Mouse (Mus musculus) ZHBTc4 (cell line): ENCODE results near the gene Synpo2.

Source experiments
- DNase-seq: peaks from one replicate; pipeline ENCODE4 v3.0.0-alpha.2; 2011; ENCODE audit warnings: low read depth, low spot score

The Synpo2 gene

GRCm38 (mm10) chr3:123166450-123166849 is 69.5 kb downstream of the Synpo2 start:
- DNase-seq: no peak

DNA sequence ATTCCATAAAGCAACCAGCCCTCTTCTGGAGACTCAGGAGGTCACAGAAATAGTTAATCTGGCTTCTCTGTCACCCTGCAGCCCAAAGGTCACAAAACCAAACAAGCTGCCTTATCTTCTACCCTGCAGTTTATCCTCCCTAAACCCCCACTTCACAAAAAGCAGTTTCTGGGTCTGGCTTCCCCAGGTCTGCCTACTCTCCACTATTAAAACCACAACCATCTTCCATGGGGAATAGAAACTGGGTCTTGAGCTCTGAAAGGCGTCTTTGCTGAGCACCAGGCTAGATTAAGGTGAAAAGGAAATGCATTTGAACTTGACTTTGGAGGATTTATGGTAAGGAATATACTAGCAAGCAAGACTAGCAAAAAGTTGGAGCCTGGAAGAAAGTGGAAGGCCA is 71.8 kb downstream of the Synpo2 start:
- no peak for DNase-seq

DNA sequence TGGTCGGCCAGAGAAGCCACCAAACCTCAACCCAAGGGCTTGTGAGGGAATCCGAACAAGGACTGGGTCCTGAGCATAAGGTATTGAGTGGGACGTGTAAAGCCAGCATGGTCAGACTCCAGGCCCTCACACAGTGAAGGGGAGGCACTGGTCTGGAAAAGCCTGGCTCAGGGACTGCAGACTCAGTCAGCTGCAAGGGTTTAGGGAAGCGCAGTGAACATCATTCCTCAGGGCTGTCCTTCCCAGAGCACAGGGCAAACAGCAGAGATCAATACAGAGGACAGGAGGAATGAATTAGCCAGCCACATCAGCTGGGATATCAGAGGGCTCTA is 72.8 kb downstream of the Synpo2 start:
- no peak for DNase-seq

- no peak for DNase-seq
Measured at GRCm38 (mm10) chr3:123162289-123163191, 73.4 kb downstream of the Synpo2 start.

- peak; percentile 57 for DNase-seq
Measured at GRCm38 (mm10) chr3:123160792-123161191, 75.2 kb downstream of the Synpo2 start.

DNA sequence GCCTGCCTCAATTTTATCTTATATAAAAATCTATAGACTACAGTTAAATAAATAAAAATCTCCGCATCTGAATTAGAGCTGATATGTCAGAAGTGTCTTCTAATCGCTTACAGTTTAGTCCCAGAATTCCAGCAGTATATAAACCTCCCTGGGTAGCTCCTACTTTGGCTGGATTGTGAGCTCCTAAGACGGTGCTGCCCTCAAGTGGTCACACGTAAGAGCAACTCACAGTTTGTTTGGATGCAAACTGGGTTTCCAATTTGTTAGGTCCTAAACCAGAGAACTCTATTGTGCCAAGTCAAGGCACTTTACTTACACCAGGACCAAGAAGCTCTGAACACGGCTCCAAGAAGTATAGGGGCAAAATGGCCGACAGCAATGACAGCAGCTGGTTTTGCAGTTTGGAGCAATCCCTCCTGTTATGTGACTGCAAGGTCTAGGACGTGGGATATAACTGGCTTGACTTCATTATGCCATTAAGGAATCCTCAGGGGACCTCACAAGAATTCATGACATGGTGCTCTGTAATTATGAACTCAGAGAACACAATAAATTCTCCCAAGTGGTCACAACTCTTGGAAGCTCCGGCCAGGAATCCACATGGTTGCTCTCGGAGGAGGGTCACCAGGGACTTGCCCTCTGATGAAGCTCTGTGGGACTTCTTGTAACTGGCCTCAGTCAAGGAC is 76.7 kb downstream of the Synpo2 start:
- peak; percentile 76 for DNase-seq

DNA sequence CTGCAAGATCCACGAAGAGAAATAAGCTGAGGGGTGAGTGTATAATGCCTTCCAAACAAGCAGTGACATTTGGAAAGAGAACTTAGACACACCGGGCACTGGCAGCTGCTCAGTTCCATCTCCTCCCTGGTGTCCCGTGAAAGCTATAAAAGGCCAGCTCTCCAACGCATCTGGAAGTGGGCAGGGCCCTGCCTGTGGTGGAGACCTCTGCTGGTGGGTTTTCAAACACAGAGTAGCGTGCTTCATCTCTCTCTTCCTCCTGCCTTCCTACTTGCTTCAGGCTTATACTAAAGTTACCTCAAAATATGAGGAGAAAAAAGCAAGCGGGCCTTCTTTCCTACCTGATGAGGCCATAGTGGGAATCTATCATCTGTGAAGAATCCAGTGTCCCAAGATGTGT is 77.4 kb downstream of the Synpo2 start:
- DNase-seq: no peak

GRCm38 (mm10) chr3:123153337-123153736 is 82.6 kb downstream of the Synpo2 start:
- no peak for DNase-seq

DNA sequence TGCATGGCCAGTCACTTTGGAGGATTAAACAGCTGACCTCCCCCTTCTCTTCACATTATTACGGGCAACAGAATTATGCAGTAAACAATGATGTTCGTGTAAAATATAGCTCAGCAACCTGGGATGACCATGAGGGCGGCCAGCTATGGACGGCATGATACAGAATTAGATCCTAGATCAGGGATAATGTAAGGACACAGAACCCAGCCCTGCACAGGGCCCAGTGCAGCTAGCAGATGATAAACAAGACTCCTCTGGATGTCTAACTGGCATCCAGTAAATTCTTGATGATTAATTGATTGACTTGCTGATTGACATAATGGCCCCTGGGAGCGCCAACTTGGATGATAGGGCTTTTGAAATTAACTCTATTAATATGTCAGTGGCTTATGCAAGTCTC is 83.0 kb downstream of the Synpo2 start:
- no peak for DNase-seq

GRCm38 (mm10) chr3:123150523-123151135 is 85.3 kb downstream of the Synpo2 start:
- no peak for DNase-seq

GRCm38 (mm10) chr3:123149380-123150162 is 86.4 kb downstream of the Synpo2 start:
- DNase-seq: no peak

- no peak for DNase-seq
Measured at GRCm38 (mm10) chr3:123148641-123149040, 87.3 kb downstream of the Synpo2 start.

GRCm38 (mm10) chr3:123146557-123146956 is 89.4 kb downstream of the Synpo2 start:
- no peak for DNase-seq

DNA sequence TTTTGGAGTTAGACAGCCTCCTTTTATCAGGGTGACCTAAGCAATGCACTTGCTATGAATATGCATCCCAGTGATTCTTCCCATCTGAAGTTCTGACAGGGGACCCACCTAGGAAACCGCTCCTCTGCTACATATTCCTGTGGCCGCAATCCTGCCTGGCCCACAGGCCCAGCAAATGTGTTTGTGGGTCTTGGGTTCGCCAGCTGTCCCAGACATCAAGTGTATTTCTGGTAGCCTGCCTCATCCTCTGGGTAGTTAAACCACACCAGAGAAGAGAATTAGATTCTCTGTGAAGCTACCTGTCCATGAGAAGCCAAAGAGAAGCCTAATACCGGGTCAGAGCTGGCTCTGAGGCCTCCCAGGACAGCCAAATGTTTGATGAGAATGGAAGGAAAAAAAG is 90.0 kb downstream of the Synpo2 start:
- no peak for DNase-seq

DNA sequence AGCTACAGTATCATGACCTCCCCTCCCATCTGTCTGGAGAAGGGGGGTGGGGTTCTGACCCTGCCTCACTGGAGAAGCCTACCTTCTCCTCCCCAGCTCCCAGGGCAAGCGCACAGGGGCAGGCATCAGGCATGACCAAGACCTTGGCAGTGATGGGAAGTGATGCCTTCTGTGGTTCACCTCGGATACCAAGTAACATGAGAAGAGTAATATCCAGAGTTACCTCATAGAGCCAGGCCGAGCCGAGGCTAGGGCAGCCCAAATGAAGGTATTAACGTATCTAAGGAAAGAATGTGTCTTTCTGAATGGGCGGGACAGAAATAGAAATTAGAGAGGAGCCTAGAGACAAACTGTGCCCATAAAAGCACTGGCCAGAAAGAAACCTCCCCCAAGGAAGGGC is 92.5 kb downstream of the Synpo2 start:
- DNase-seq: no peak

GRCm38 (mm10) chr3:123142298-123142697 is 93.7 kb downstream of the Synpo2 start:
- DNase-seq: no peak

DNA sequence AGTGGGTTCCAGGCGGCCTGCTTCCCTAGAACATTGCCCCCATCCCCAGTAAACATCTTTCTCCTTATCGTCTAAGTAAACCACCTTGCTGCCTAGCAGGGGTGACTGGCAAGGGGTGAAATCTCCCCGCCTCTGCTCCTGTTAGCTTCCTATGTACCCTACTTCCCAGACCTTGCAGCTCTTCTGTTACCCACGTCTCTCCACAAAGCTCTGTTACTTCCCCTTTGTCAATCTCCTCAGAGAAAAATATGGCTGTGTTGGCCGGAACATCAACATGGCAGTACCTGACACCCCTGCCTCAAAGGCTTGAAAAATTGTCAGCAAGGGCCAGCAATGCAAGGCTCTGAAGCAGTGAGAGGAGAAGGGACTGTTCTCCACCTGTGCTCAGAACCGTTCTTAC is 94.9 kb downstream of the Synpo2 start:
- no peak for DNase-seq

- no peak for DNase-seq
Measured at GRCm38 (mm10) chr3:123140134-123140533, 95.8 kb downstream of the Synpo2 start.

DNA sequence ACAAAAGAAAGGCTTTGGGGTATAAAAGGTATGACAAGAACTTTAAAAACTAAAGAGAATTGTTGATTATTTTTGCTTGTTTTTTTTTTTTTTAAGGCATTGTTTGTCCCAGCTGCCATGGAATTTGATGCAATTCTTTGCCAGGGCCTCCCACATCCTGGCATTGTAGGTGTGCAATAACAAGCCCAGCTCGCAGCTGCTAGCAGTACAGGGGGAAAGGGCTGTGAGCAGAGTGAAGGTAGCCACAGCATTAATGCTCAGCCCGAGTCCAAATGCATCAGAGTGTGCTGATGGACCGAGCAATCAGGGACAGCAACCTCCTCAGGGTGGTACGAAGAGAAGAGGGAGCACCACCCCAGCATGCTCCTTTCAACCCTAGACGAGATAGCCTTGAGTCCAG is 96.3 kb downstream of the Synpo2 start:
- no peak for DNase-seq

GRCm38 (mm10) chr3:123138274-123139003 is 97.5 kb downstream of the Synpo2 start:
- no peak for DNase-seq

DNA sequence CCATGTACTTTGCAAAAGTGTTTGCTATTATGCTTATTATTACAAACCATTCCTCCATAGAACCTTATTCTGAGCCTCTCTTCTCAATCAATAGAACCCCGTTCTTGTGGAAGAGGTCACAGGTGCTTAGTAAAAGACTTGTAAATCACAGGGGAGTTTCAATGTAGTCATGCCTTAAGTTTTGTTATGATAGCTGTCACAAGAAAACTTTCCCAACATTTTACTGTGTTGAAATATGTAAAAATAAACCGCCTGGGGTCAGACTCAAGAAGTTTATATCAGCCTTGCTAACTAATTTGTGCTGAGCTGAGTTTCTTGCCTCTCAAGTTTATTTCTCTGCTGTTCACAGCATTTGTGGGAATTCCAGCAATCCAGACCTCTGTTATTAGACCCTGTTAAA is 103.8 kb downstream of the Synpo2 start:
- DNase-seq: no peak
